In the genomic region with DNA sequence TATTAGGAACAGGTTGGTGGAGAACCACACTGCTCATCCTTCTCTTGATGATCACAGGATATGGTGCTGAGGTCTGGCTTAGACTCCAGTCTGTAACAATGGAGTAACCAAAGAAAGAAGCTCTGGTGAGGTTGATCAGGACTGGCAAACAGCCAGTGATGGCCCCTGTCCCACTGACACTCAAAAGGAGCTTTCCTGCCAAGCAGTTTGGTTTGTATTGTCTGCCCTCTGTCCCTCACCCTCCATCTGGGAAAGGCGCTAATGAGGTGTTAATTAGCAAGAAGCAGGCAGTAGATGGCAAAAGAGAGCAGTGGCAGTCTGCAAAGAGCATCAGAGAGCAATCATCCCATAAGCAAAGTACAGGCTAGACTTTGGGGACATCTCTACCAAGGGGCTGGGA, we compare ENCODE assay signal across 10 mouse cellular contexts.
DNase-seq lines count a peak whose midpoint lies in the region; ATAC-seq and TF ChIP-seq lines count a peak whose summit lies in the region.
"Had no signal": no experiment of that assay in that cellular context is flagged by ENCODE, and none has a peak within 500 bp of the region (broad histone marks: within the 10 kb centered on the region; RNA-seq: fewer than 3 reads in every experiment).

No protein-coding gene starts in this region.

- H3K9me3 ChIP-seq in lung, embryonic 14.5 days (ENCODE audit: low read depth, low read length), result no peaks in the 10 kb centered on the region
- H3K9me3 ChIP-seq in forebrain, embryonic 15.5 days, result no peaks in the 10 kb centered on the region
- H3K9me3 ChIP-seq in midbrain, postnatal 0 days (ENCODE audit: low read length), result no peaks in the 10 kb centered on the region
- H3K9me3 ChIP-seq: limb, embryonic 15.5 days had no signal

- 27% methylated on average over 1 of the region's 1 CpGs for WGBS in lung, embryonic 14.5 days
- 19% methylated on average over 1 of the region's 1 CpGs for WGBS in forebrain, embryonic 15.5 days
- WGBS in midbrain, postnatal 0 days, result 72% methylated on average over 1 of the region's 1 CpGs

- H3K27me3 ChIP-seq in lung, embryonic 14.5 days (ENCODE audit: insufficient read depth, low read length), result no peaks in the 10 kb centered on the region
- H3K27me3 ChIP-seq in forebrain, embryonic 15.5 days, result no peaks in the 10 kb centered on the region
- H3K27me3 ChIP-seq in midbrain, postnatal 0 days (ENCODE audit: insufficient read depth, low read length), result no peaks in the 10 kb centered on the region
- H3K27me3 ChIP-seq: limb, embryonic 15.5 days had no signal

- peak overlapping the region; percentile 26; the same call in 1 of the 2 replicates for H3K27ac ChIP-seq in lung, embryonic 14.5 days (ENCODE audit: low read depth)
- H3K27ac ChIP-seq in forebrain, embryonic 15.5 days (replicated peaks), result peak overlapping the region; percentile 88
- no peak overlapping the region for H3K27ac ChIP-seq in midbrain, postnatal 0 days (ENCODE audit: low read depth, low read length)
- H3K27ac ChIP-seq: limb, embryonic 15.5 days had no signal

- TF ChIP-seq CTCF in lung, embryonic 14.5 days (IDR thresholded peaks at IDR 0.05; ENCODE audit: low read depth), result no peak
- peak; percentile 8; the same call in 1 of the 2 replicates for TF ChIP-seq CTCF in midbrain, postnatal 0 days (IDR thresholded peaks at IDR 0.05)

- H3K9ac ChIP-seq in lung, embryonic 14.5 days, result no peak overlapping the region
- H3K9ac ChIP-seq in forebrain, embryonic 15.5 days (replicated peaks), result no peak overlapping the region
- no peak overlapping the region for H3K9ac ChIP-seq in midbrain, postnatal 0 days (replicated peaks; ENCODE audit: low read length, poor library complexity, severe bottlenecking)
- H3K9ac ChIP-seq: limb, embryonic 15.5 days had no signal

- H3K36me3 ChIP-seq in lung, embryonic 14.5 days (ENCODE audit: insufficient read depth), result no peaks in the 10 kb centered on the region
- peaks cover 3% of the 10 kb centered on the region; the same call in 1 of the 2 replicates for H3K36me3 ChIP-seq in forebrain, embryonic 15.5 days
- H3K36me3 ChIP-seq in midbrain, postnatal 0 days (ENCODE audit: insufficient read depth, low read length), result peaks cover 16% of the 10 kb centered on the region
- H3K36me3 ChIP-seq: limb, embryonic 15.5 days had no signal

- no peak overlapping the region for H3K4me3 ChIP-seq in lung, embryonic 14.5 days (ENCODE audit: low read depth, low read length)
- H3K4me3 ChIP-seq in forebrain, embryonic 15.5 days, result no peak overlapping the region
- no peak overlapping the region for H3K4me3 ChIP-seq in midbrain, postnatal 0 days (ENCODE audit: low read depth, low read length)
- H3K4me3 ChIP-seq: limb, embryonic 15.5 days had no signal

- DNase-seq in cerebellum, postnatal 36 days, result peak; percentile 17 to 25
- DNase-seq in cerebellum, adult 11-12 months, result no peak
- peak; percentile 86 for DNase-seq in lung, embryonic 14.5 days
- no peak for DNase-seq in lung, postnatal 25 days (ENCODE audit: low spot score)
- peak; percentile 75 for DNase-seq in midbrain, postnatal 0 days (ENCODE audit: low spot score)
- DNase-seq in gastrocnemius, adult 8-10 months (ENCODE audit: low spot score in 2 of 2), result no peak
- DNase-seq: cerebellum, adult 8-10 months had no signal

- no peak overlapping the region for H3K4me2 ChIP-seq in lung, embryonic 14.5 days
- H3K4me2 ChIP-seq in forebrain, embryonic 15.5 days (replicated peaks), result no peak overlapping the region
- H3K4me2 ChIP-seq in midbrain, postnatal 0 days (ENCODE audit: low read depth, low read length, poor library complexity, severe bottlenecking), result no peak overlapping the region
- H3K4me2 ChIP-seq: limb, embryonic 15.5 days had no signal

- H3K4me1 ChIP-seq in lung, embryonic 14.5 days (ENCODE audit: insufficient read depth), result peaks cover 14% of the 10 kb centered on the region
- H3K4me1 ChIP-seq in forebrain, embryonic 15.5 days, result peaks cover 44% of the 10 kb centered on the region
- H3K4me1 ChIP-seq in midbrain, postnatal 0 days (ENCODE audit: insufficient read depth, low read length), result peaks cover 8% of the 10 kb centered on the region; the same call in 1 of the 2 replicates

- peak; percentile 76 for ATAC-seq in lung, embryonic 14.5 days (ENCODE audit: insufficient read depth)
- ATAC-seq in forebrain, embryonic 15.5 days (replicated peaks), result peak; percentile 86
- peak; percentile 27; the same call in 1 of the 2 replicates for ATAC-seq in midbrain, postnatal 0 days (ENCODE audit: low FRiP score)
- no peak for ATAC-seq in granulocyte monocyte progenitor cell, adult 5-6 weeks (replicated peaks; ENCODE audit: poor library complexity, severe bottlenecking)

Comparison
In these comparisons a context has a peak if more than half of its experiments do, and no peak if none do; other contexts are left out.
1. DNase-seq: peak in cerebellum, postnatal 36 days (2 of 2), lung, embryonic 14.5 days (single experiment) and midbrain, postnatal 0 days (single experiment); none in cerebellum, adult 11-12 months (single experiment), lung, postnatal 25 days (single experiment) and gastrocnemius, adult 8-10 months (0 of 2).